ENCODE assay signal across 9 mouse cellular contexts in the genomic region with DNA sequence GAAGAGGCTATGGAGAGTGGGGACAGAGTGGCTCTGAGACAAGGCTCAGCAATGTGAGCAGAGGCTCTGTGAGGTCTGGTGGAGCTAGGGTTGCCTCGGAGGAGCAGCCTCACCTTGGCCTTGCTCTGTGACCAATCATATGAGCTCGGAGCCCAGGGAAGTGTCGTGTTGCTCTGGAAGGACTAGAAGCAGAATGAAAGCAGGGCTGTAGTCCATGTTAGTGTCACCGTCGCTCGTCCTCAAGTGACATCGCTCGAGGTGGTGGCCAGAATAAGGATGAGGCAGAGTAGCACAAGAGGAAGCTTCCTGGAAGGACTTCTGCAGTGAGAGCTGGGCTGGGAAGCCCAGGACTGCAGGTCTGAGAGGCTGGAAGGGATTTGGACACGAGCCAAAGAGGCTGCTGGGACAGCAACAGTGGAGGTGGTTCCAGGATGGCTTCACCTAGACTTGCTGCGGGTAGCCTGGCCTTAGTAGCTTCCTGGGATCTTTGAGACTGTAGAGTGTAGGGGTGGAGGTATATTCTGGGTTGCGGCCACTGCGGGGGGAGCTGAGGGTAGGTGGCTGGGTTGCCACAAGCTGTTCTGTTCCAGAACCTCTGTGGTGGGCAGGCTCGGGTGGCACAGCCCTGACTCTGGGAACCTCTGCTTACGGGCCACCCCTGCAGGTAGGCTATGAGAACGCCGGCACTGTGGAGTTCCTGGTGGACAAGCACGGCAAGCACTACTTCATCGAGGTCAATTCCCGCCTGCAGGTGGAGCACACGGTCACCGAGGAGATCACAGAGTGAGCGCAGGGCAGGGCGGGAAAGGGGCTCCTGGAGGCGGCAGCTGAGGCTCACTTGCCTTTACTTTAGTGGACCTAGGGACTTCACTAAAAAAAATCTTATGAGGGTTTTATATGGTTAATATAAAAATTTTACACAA. TPM values are rescaled to one million over a fixed set of nuclear protein-coding genes. Genes with fewer than 3 reads are reported as not detected.
DNase-seq lines count a peak whose midpoint lies in the region; ATAC-seq and TF ChIP-seq lines count a peak whose summit lies in the region.
"Had no signal": no experiment of that assay in that cellular context is flagged by ENCODE, and none has a peak within 500 bp of the region (broad histone marks: within the 10 kb centered on the region; RNA-seq: fewer than 3 reads in every experiment).

No protein-coding gene starts in this region.

- no peaks in the 10 kb centered on the region for H3K36me3 ChIP-seq in forebrain, embryonic 10.5 days (replicated peaks)
- H3K36me3 ChIP-seq in forebrain, embryonic 13.5 days (ENCODE audit: poor library complexity, severe bottlenecking): no peaks in the 10 kb centered on the region
- no peaks in the 10 kb centered on the region for H3K36me3 ChIP-seq in kidney, embryonic 16.5 days (ENCODE audit: insufficient read depth, low read length)

- H3K9me3 ChIP-seq in forebrain, embryonic 10.5 days: no peaks in the 10 kb centered on the region
- no peaks in the 10 kb centered on the region for H3K9me3 ChIP-seq in forebrain, embryonic 13.5 days (replicated peaks)
- H3K9me3 ChIP-seq in kidney, embryonic 16.5 days (ENCODE audit: low read length): no peaks in the 10 kb centered on the region

- H3K4me1 ChIP-seq in forebrain, embryonic 10.5 days: peaks cover 8% of the 10 kb centered on the region
- H3K4me1 ChIP-seq in forebrain, embryonic 13.5 days: no peaks in the 10 kb centered on the region
- no peaks in the 10 kb centered on the region for H3K4me1 ChIP-seq in embryonic fibroblast, embryonic 13.5 days (ENCODE audit: control insufficient read depth, insufficient read depth, low read length)
- H3K4me1 ChIP-seq in kidney, embryonic 16.5 days (ENCODE audit: insufficient read depth, low read length): peaks cover 6% of the 10 kb centered on the region; the same call in 1 of the 2 replicates

- H3K4me3 ChIP-seq in forebrain, embryonic 10.5 days: peak overlapping the region; percentile 16; the same call in 1 of the 2 replicates
- H3K4me3 ChIP-seq in forebrain, embryonic 13.5 days: no peak overlapping the region
- H3K4me3 ChIP-seq in embryonic fibroblast, embryonic 13.5 days (ENCODE audit: insufficient read depth, low read length): no peak overlapping the region
- H3K4me3 ChIP-seq in kidney, embryonic 16.5 days (ENCODE audit: low read length): no peak overlapping the region

- WGBS in forebrain, embryonic 10.5 days: 42% methylated on average over 24 of the region's 24 CpGs
- 40% methylated on average over 24 of the region's 24 CpGs for WGBS in forebrain, embryonic 13.5 days
- WGBS in kidney, embryonic 16.5 days: 37% methylated on average over 24 of the region's 24 CpGs

- no peaks in the 10 kb centered on the region for H3K27me3 ChIP-seq in forebrain, embryonic 10.5 days (ENCODE audit: poor library complexity, severe bottlenecking)
- no peaks in the 10 kb centered on the region for H3K27me3 ChIP-seq in forebrain, embryonic 13.5 days
- H3K27me3 ChIP-seq in kidney, embryonic 16.5 days (ENCODE audit: insufficient read depth, low read length): no peaks in the 10 kb centered on the region
- H3K27me3 ChIP-seq: CH12.LX had no signal

- ATAC-seq in forebrain, embryonic 13.5 days: no peak
- peak; percentile 86 for ATAC-seq in kidney, embryonic 16.5 days (ENCODE audit: low FRiP score, low TSS enrichment)

- H3K9ac ChIP-seq in forebrain, embryonic 13.5 days: no peak overlapping the region
- H3K9ac ChIP-seq in kidney, embryonic 16.5 days (replicated peaks; ENCODE audit: low read length): no peak overlapping the region

- no peak for TF ChIP-seq POLR2A in embryonic fibroblast, embryonic 13.5 days (IDR thresholded peaks at IDR 0.05; ENCODE audit: low read depth, low read length)

- H3K27ac ChIP-seq in forebrain, embryonic 10.5 days: no peak overlapping the region
- no peak overlapping the region for H3K27ac ChIP-seq in forebrain, embryonic 13.5 days
- no peak overlapping the region for H3K27ac ChIP-seq in embryonic fibroblast, embryonic 13.5 days (ENCODE audit: insufficient read depth, low read length)
- H3K27ac ChIP-seq in kidney, embryonic 16.5 days (ENCODE audit: low read length): no peak overlapping the region

- peak; percentile 45 for DNase-seq in forebrain, embryonic 10.5 days (ENCODE audit: extremely low spot score, low spot score)
- DNase-seq in ES-CJ7 (ENCODE audit: low read depth, low spot score): peak; percentile 89
- DNase-seq in lung, postnatal 10 days: peak; percentile 74
- no peak for DNase-seq in right cerebral cortex, adult 18-20 months
- DNase-seq in ovary, postnatal 10 days (ENCODE audit: low spot score): no peak

- no peak overlapping the region for H3K4me2 ChIP-seq in forebrain, embryonic 13.5 days
- H3K4me2 ChIP-seq in kidney, embryonic 16.5 days (replicated peaks; ENCODE audit: low read depth, low read length): no peak overlapping the region

- TF ChIP-seq CTCF in embryonic fibroblast, embryonic 13.5 days (IDR thresholded peaks at IDR 0.05; ENCODE audit: borderline replicate concordance, insufficient read depth, low read length): peak; percentile 54; the same call in 1 of the 2 replicates

RNA-seq across cellular contexts. Expression of gene Lrfn4, which starts 11.4 kb away (rescaled TPM):
- polyA plus RNA-seq in forebrain, embryonic 10.5 days (2016; fragmentation: Nextera tagmentation; extraction: Ambion mirVana): 5.0 and 5.7 TPM in 2 replicates
- polyA plus RNA-seq in forebrain, embryonic 13.5 days (2015; fragmentation: Nextera tagmentation; extraction: Ambion mirVana): 7.5 and 7.9 TPM in 2 replicates
- 20.2 and 20.3 TPM in 2 replicates for polyA plus RNA-seq in embryonic fibroblast, embryonic 13.5 days (2011; ENCODE audit: insufficient read length, low read depth, missing spikeins)
- polyA plus RNA-seq in kidney, embryonic 16.5 days (2015; fragmentation: Nextera tagmentation; extraction: Ambion mirVana): 4.5 and 6.0 TPM in 2 replicates

RNA-seq across cellular contexts. Expression of gene Rce1, which starts 21.4 kb away (rescaled TPM):
- 84.3 and 84.9 TPM in 2 replicates for polyA plus RNA-seq in forebrain, embryonic 10.5 days (2016; fragmentation: Nextera tagmentation; extraction: Ambion mirVana)
- 50.9 and 63.4 TPM in 2 replicates for polyA plus RNA-seq in forebrain, embryonic 13.5 days (2015; fragmentation: Nextera tagmentation; extraction: Ambion mirVana)
- 24.9 and 27.5 TPM in 2 replicates for polyA plus RNA-seq in embryonic fibroblast, embryonic 13.5 days (2011; ENCODE audit: insufficient read length, low read depth, missing spikeins)
- 92.4 and 96.0 TPM in 2 replicates for polyA plus RNA-seq in kidney, embryonic 16.5 days (2015; fragmentation: Nextera tagmentation; extraction: Ambion mirVana)

Comparison
In these comparisons a context has a peak if more than half of its experiments do, and no peak if none do; other contexts are left out.
1. DNase-seq: peak in forebrain, embryonic 10.5 days (single experiment), ES-CJ7 (single experiment) and lung, postnatal 10 days (single experiment); none in right cerebral cortex, adult 18-20 months (single experiment) and ovary, postnatal 10 days (single experiment).